Mouse (Mus musculus): ENCODE results near the gene Kdelc2.

The Kdelc2 gene

GRCm38 (mm10) chr9:53409427-53409826, 25.6 kb downstream of the Kdelc2 start:
- in situ Hi-C loops (cut with MboI; ENCODE audit: low pct_unique_long_range_greater_than_20kb in 1 of 2, low sequenced_read_pairs in 2 of 2, unreplicated experiment in 1 of 2): no loop called here

DNA sequence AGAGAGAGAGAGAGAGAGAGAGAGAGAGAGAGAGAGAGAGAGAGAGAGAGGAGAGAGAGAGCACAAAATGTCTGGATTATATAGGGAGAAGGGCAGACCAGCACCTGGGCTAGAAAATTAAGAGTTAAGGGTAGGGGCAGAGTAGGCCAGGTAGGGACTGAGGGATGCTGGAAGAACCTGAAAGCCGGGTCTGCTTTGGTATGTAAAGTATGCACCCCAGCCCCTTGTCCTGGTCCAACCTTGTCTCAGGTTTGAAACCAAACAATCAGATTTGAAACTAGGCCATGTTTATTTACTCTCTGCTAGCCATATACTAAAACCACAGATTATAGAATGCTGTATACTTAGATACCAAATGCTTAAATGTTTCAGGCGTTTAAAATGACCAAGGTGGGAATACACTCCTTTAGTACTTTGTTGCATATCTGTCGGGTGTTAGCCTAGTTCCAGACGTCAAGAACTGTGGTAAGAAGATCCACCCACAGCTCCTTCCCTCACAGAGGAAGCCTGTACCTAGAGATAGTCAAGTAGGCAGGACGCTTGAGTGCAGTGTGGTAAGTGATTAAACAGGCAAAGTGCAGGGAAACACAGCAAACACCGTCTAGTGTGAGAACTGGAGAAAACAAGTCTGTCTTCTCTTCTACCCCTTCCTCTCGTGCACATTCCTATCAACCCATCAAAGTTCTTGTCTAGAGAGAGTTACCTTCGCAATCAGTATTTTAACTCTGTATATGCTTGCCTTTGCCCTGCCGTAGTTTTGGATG, 38.5 kb downstream of the Kdelc2 start:
- in situ Hi-C loops (cut with MboI; ENCODE audit: low pct_unique_long_range_greater_than_20kb in 1 of 2, low sequenced_read_pairs in 2 of 2, unreplicated experiment in 1 of 2): no loop called here

DNA sequence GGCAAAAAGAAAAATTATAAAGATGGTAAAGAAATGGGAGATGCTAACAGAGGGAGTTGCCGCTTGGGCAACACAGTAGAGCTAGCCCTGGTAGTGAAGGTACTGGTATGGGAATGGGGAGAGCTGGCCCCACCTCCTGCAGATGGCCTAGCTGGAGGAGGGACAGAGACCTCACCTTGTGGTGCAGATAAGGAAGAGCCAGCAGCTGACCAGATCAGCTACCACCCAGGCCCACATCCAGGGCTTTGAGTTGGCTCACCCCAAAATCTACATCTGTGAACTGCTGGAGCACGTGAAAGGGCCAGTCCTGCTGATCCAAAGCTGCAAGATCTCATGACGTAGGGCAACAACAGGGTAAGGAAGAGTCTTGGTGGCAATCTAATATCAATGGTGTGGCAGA, 42.9 kb downstream of the Kdelc2 start:
- in situ Hi-C loops (cut with MboI; ENCODE audit: low pct_unique_long_range_greater_than_20kb in 1 of 2, low sequenced_read_pairs in 2 of 2, unreplicated experiment in 1 of 2): no loop called here

- in situ Hi-C loops (cut with MboI; ENCODE audit: low pct_unique_long_range_greater_than_20kb in 1 of 2, low sequenced_read_pairs in 2 of 2, unreplicated experiment in 1 of 2): no loop called here
These were observed 43.8 kb downstream of the Kdelc2 start for GRCm38 (mm10) chr9:53427638-53428037.

DNA sequence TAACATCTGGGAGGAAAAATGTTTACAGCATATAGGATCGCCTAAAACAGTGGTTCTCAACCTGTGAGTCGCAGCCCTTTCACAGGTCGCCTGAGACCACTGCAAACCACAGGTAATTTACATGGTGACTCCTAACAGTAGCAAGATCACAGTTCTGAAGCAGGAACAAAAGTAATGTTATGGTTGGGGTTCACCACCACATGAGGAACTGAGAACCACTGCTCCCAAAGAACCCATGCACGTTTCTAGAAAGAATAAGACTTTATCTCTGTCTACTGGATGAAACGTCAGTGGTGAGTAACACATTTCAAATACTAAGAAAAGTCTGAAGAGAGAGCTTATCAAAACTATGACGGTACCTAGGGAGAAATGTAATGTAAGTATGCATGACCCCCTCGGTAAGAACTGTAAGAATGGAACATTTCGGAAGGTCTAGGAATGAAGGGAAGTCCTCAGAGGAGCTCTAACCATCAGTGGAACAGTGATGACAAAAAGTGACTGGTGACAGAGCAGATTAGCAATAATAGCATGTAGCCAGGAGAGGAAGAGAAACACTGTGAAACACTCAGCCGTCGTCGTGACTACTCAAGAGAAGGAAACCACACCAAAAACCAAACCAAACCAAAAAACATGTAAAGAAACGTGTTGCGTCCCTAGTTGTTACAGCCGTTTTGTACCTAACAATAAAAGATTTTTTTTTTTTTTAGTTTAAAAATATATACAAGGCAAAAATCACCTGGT, 52.2 kb downstream of the Kdelc2 start:
- in situ Hi-C loops (cut with MboI; ENCODE audit: low pct_unique_long_range_greater_than_20kb in 1 of 2, low sequenced_read_pairs in 2 of 2, unreplicated experiment in 1 of 2): no loop called here

DNA sequence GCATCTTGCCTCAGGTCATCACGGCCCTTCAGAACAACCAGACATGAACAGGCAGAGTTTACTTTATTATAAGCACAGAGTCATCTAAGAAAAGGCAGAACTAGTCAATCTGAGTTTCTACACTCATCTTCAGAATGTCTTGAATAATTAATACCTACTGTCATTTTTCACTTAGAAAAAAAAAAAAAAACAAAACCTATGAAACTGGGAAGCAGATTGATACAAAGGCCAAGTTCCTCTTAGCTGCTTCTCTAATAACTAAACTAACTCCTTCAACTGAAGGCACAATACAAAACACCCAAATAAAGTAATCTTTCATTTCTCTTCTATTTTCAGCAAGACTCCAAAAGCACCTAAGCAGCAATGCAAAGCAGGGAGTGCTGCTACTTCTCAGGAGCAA, 66.8 kb downstream of the Kdelc2 start:
- in situ Hi-C loops (cut with MboI; ENCODE audit: low pct_unique_long_range_greater_than_20kb in 1 of 2, low sequenced_read_pairs in 2 of 2, unreplicated experiment in 1 of 2): no loop called here
